Mouse (Mus musculus) E14TG2a.4 (cell line): ENCODE measurements around the gene Calhm6.

Experiments used
- CTCF ChIP-seq: conservative IDR thresholded peaks from 2 replicates; pipeline ENCODE4 v1.5.1; 2014; ENCODE audit warnings: low read length
- NANOG ChIP-seq: IDR thresholded peaks from 2 replicates; pipeline ENCODE4 v1.6.1; 2014; ENCODE audit warnings: borderline replicate concordance, low read length, mixed read lengths
- POU5F1 ChIP-seq: IDR thresholded peaks from 2 replicates; pipeline ENCODE4 v1.6.1; 2014; ENCODE audit warnings: low read length, borderline replicate concordance

GRCm38 (mm10) chr10:34110863-34111465, 16.8 kb downstream of the Calhm6 start:
- TF ChIP-seq CTCF (no peak), NANOG (no peak), POU5F1 (no peak)
